Mouse (Mus musculus) liver, embryonic 12.5 days (tissue): Measurements from ENCODE around the gene Grik3. TPM values are rescaled to one million over a fixed set of nuclear protein-coding genes. Genes with fewer than 3 reads are reported as not detected.

Experiments
- microRNA-seq: library from miRNA; unstranded; fragments of <30 nt; microRNA quantifications from one replicate; pipeline ENCODE4, GENCODE M21; 2017
- polyA plus RNA-seq: library from polyadenylated mRNA; unstranded; fragments of >200 nt; fragmentation: Nextera tagmentation; extraction: Ambion mirVana; gene quantifications from 2 replicates; pipeline ENCODE4 v1.2.1, GENCODE M21; 2016

The Grik3 gene
- polyA plus RNA-seq, 1 experiment from 2014 or later: not detected

Small RNA genes lying within 50 kb of the gene (microRNA-seq; reads per million reads assigned to microRNA genes)
- not detected for gene Mir692-2
